ENCODE assay signal across 8 mouse cellular contexts in the genomic region with DNA sequence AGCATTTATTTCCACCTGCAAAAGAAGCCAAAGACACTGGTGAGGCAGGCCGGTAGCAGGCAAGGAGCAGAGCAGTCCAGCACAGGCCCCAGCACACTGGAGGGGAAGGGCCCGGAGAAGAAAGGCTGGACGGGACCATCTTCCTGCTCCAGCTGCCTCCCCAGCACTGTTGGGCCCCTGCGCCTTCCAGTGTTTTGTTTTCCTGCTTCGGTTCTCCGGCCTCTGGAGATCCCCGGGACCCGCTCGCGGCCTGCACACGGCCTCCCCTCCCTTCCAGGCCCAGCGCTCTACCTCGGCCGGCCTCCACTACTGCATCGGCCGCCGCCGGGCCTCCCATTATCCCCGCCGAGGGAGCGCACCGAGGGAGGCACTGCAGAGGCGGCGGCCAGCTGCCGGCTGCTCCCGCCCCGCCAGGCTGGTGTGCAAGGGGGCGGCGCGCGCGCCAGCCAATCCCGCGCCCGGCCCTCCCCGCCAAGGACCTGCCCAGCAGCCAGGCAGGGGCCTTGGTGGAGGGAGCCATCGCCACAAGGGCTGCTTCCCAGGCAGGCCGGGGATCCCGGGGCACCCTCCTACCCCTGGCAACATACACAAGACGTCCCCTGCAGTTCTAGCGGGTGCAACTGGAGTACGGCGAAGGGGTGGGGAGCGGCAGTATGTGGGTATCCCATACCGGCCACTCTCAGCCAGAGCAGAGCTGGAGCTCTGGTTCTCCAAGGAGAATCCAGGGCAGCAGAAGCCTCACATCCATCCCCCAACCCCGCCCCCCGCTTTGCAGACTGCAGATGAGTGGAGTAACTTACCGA. TPM values are rescaled to one million over a fixed set of nuclear protein-coding genes. Genes with fewer than 3 reads are reported as not detected.
DNase-seq lines count a peak whose midpoint lies in the region; ATAC-seq lines count a peak whose summit lies in the region.

No protein-coding gene starts in this region.

- peak overlapping the region; percentile 95 for H3K27ac ChIP-seq in embryonic facial prominence, embryonic 13.5 days
- peak overlapping the region; percentile 83 for H3K27ac ChIP-seq in limb, embryonic 11.5 days (replicated peaks; ENCODE audit: low read depth, low read length)
- peak overlapping the region; percentile 99 for H3K27ac ChIP-seq in midbrain, embryonic 12.5 days (replicated peaks)

- H3K4me1 ChIP-seq in embryonic facial prominence, embryonic 13.5 days, result peaks cover 92% of the 10 kb centered on the region
- peaks cover 28% of the 10 kb centered on the region for H3K4me1 ChIP-seq in limb, embryonic 11.5 days (ENCODE audit: control insufficient read depth, insufficient read depth, low read length)
- peaks cover 94% of the 10 kb centered on the region for H3K4me1 ChIP-seq in midbrain, embryonic 12.5 days

- H3K9ac ChIP-seq in embryonic facial prominence, embryonic 13.5 days, result peak overlapping the region; percentile 82
- peak overlapping the region; percentile 73 for H3K9ac ChIP-seq in limb, embryonic 11.5 days (ENCODE audit: low read length)
- H3K9ac ChIP-seq in midbrain, embryonic 12.5 days (replicated peaks), result peak overlapping the region; percentile 89

- peak; percentile 90 for ATAC-seq in embryonic facial prominence, embryonic 13.5 days (ENCODE audit: insufficient number of reproducible peaks, insufficient read depth, low FRiP score, low TSS enrichment, low read depth)
- peak; percentile 93 for ATAC-seq in limb, embryonic 11.5 days (ENCODE audit: insufficient number of reproducible peaks, low FRiP score, low TSS enrichment, low read depth)
- peak; percentile 93 for ATAC-seq in midbrain, embryonic 12.5 days (ENCODE audit: low FRiP score, low read depth)

- H3K4me3 ChIP-seq in embryonic facial prominence, embryonic 13.5 days, result peak overlapping the region; percentile 76
- peak overlapping the region; percentile 78 for H3K4me3 ChIP-seq in limb, embryonic 11.5 days (ENCODE audit: low read depth, low read length)
- peak overlapping the region; percentile 80 for H3K4me3 ChIP-seq in midbrain, embryonic 12.5 days

- H3K4me2 ChIP-seq in embryonic facial prominence, embryonic 13.5 days, result peak overlapping the region; percentile 78
- peak overlapping the region; percentile 87 for H3K4me2 ChIP-seq in limb, embryonic 11.5 days (ENCODE audit: low read depth, severe bottlenecking)
- peak overlapping the region; percentile 66 for H3K4me2 ChIP-seq in midbrain, embryonic 12.5 days (replicated peaks)

- H3K9me3 ChIP-seq in embryonic facial prominence, embryonic 13.5 days, result no peaks in the 10 kb centered on the region
- H3K9me3 ChIP-seq in limb, embryonic 11.5 days (ENCODE audit: control insufficient read depth, low read length), result no peaks in the 10 kb centered on the region
- no peaks in the 10 kb centered on the region for H3K9me3 ChIP-seq in midbrain, embryonic 12.5 days

- peak; percentile 81 to 85 for DNase-seq in adrenal gland, postnatal 4 days (ENCODE audit: low spot score in 2 of 2)
- DNase-seq in heart, adult 18-20 months, result peak; percentile 89 to 95
- peak; percentile 91 for DNase-seq in kidney, adult 18-20 months
- DNase-seq in limb, embryonic 11.5 days (ENCODE audit: low spot score), result peak; percentile 89
- DNase-seq in skeletal muscle tissue, adult 2 months (ENCODE audit: low read depth, low spot score), result peak; percentile 86
- peak; percentile 91 for DNase-seq in yolk sac, embryonic 10.5 days (ENCODE audit: low spot score)

- under 1% methylated on average over 41 of the region's 48 CpGs for WGBS in embryonic facial prominence, embryonic 13.5 days
- WGBS in limb, embryonic 11.5 days, result under 1% methylated on average over 48 of the region's 48 CpGs
- WGBS in midbrain, embryonic 12.5 days, result under 1% methylated on average over 48 of the region's 48 CpGs

- H3K36me3 ChIP-seq in embryonic facial prominence, embryonic 13.5 days, result peaks cover 31% of the 10 kb centered on the region
- H3K36me3 ChIP-seq in limb, embryonic 11.5 days (ENCODE audit: control insufficient read depth, insufficient read depth, low read length), result no peaks in the 10 kb centered on the region; the same call in 1 of the 2 replicates
- peaks cover 17% of the 10 kb centered on the region for H3K36me3 ChIP-seq in midbrain, embryonic 12.5 days

- H3K27me3 ChIP-seq in embryonic facial prominence, embryonic 13.5 days, result no peaks in the 10 kb centered on the region
- no peaks in the 10 kb centered on the region for H3K27me3 ChIP-seq in limb, embryonic 11.5 days (ENCODE audit: control insufficient read depth, insufficient read depth, low read length)
- no peaks in the 10 kb centered on the region for H3K27me3 ChIP-seq in midbrain, embryonic 12.5 days

RNA-seq across cellular contexts. Expression of a gene that starts 17.4 kb away (rescaled TPM):
- 10 to 100 TPM; 79.0 to 79.5 TPM for total RNA-seq in adrenal gland, postnatal 4 days (2021)
- 47.0 and 59.6 TPM in 2 replicates for polyA plus RNA-seq in embryonic facial prominence, embryonic 13.5 days (2015; fragmentation: Nextera tagmentation; extraction: Ambion mirVana)
- 10 to 100 TPM; 11.5 to 12.7 TPM for total RNA-seq in heart, adult 18-20 months (2021)
- polyA plus RNA-seq in limb, embryonic 11.5 days (2014; fragmentation: Nextera tagmentation; extraction: Ambion mirVana), result 32.5 and 35.8 TPM in 2 replicates
- 65.0 and 70.2 TPM in 2 replicates for polyA plus RNA-seq in midbrain, embryonic 12.5 days (2016; fragmentation: Nextera tagmentation; extraction: Ambion mirVana)

Comparison
In these comparisons a context has a peak if more than half of its experiments do, and no peak if none do; other contexts are left out.
1. Peak in every context shown above with its lines: DNase-seq, ATAC-seq, H3K4me3 ChIP-seq and H3K27ac ChIP-seq.